Mouse (Mus musculus) thymus, adult 2 months (tissue): Measurements from ENCODE around the gene Pfkfb3.

Experiments
- CTCF ChIP-seq: fragments of 200-500 bp; IDR thresholded peaks from 2 replicates; pipeline ENCODE4 v1.5.1; 2012; ENCODE audit warnings: mild to moderate bottlenecking, control low read depth, low read length, moderate library complexity, borderline replicate concordance; ENCODE audit not compliant: control insufficient read depth, poor library complexity, insufficient read depth; ENCODE audit errors: extremely low read depth
- POLR2A ChIP-seq: fragments of 200-500 bp; IDR thresholded peaks from 2 replicates; pipeline ENCODE4 v1.6.1; 2012; ENCODE audit warnings: mild to moderate bottlenecking, low read length, control low read depth, moderate library complexity; ENCODE audit not compliant: control insufficient read depth, poor library complexity, insufficient read depth; ENCODE audit errors: extremely low read depth

- TF ChIP-seq POLR2A = no peak
- TF ChIP-seq CTCF = no peak
These were observed 2.2 kb downstream of the Pfkfb3 start for GRCm38 (mm10) chr2:11551726-11552125.
